Mouse (Mus musculus) kidney, adult 2 months (tissue): ENCODE data around the gene Trim37. TPM values are rescaled to one million over a fixed set of nuclear protein-coding genes. Genes with fewer than 3 reads are reported as not detected.
"Not testable (repeated sequence)": the region's sequence is repeated elsewhere in the genome, so short reads cannot be mapped to it uniquely, and the experiment has no call there.

ENCODE experiments used
- DNase-seq: peaks from one replicate; pipeline ENCODE4 v3.0.0; 2021
- H3K27ac ChIP-seq: fragments of 200-500 bp; 2 replicates; pipeline ENCODE4 v1.5.1; 2012; ENCODE audit warnings: low read depth, low read length, control low read depth, inconsistent platforms; ENCODE audit not compliant: insufficient read depth
- H3K27me3 ChIP-seq: fragments of 200-500 bp; replicated peaks from 2 replicates; pipeline ENCODE4 v1.6.1; 2012; ENCODE audit warnings: mild to moderate bottlenecking, moderate library complexity, low read length, inconsistent platforms; ENCODE audit not compliant: control insufficient read depth, insufficient read depth
- H3K36me3 ChIP-seq: fragments of 200-500 bp; 2 replicates; pipeline ENCODE4 v1.6.1; 2012; ENCODE audit warnings: mild to moderate bottlenecking, moderate library complexity, low read length, inconsistent platforms; ENCODE audit not compliant: control insufficient read depth, insufficient read depth
- H3K4me1 ChIP-seq: fragments of 200-500 bp; 2 replicates; pipeline ENCODE4 v1.6.1; 2011; ENCODE audit warnings: low read length; ENCODE audit not compliant: control insufficient read depth, insufficient read depth
- H3K4me3 ChIP-seq: fragments of 200-500 bp; 2 replicates; pipeline ENCODE4 v1.5.1; 2011; ENCODE audit warnings: mild to moderate bottlenecking, low read depth, low read length, control low read depth; ENCODE audit not compliant: insufficient read depth
- CTCF ChIP-seq: fragments of 200-500 bp; conservative IDR thresholded peaks from 2 replicates; pipeline ENCODE4 v1.5.1; 2011; ENCODE audit warnings: low read depth, mild to moderate bottlenecking, control low read depth, low read length, moderate library complexity, mixed read lengths; ENCODE audit not compliant: insufficient read depth, insufficient read length
- POLR2A ChIP-seq: fragments of 200-500 bp; IDR thresholded peaks from one replicate; pipeline ENCODE4 v1.6.1; 2011; ENCODE audit warnings: low read depth, low read length, control low read depth
- WGBS: fragments of 180-500 bp; shearing (Covaris S2); methylation state at CpG from one replicate; pipeline ENCODE4 v1.1.7; 2018; 5-methylcytosine and 5-hydroxymethylcytosine counted together
- polyA plus RNA-seq: library from polyadenylated mRNA; depleted of rRNA; stranded (reverse); fragments of >200 nt; gene quantifications from 2 replicates; pipeline ENCODE4 v1.2.3, GENCODE M21; 2012; rRNA removed

Gene Trim37
- polyA plus RNA-seq, 1 experiment, result 5.1 TPM

GRCm38 (mm10) chr11:87254149-87254548 lies 127.3 kb downstream of the Trim37 start:
- TF ChIP-seq POLR2A, result no peak
- no peak for TF ChIP-seq CTCF
- no peak overlapping the region for H3K27ac ChIP-seq
- 48% methylated on average over 5 of the region's 5 CpGs for WGBS
- no peaks in the 10 kb centered on the region for H3K36me3 ChIP-seq
- H3K27me3 ChIP-seq, result no peaks in the 10 kb centered on the region
- no peaks in the 10 kb centered on the region for H3K4me1 ChIP-seq
- DNase-seq, result no peak
- no peak overlapping the region for H3K4me3 ChIP-seq

DNA sequence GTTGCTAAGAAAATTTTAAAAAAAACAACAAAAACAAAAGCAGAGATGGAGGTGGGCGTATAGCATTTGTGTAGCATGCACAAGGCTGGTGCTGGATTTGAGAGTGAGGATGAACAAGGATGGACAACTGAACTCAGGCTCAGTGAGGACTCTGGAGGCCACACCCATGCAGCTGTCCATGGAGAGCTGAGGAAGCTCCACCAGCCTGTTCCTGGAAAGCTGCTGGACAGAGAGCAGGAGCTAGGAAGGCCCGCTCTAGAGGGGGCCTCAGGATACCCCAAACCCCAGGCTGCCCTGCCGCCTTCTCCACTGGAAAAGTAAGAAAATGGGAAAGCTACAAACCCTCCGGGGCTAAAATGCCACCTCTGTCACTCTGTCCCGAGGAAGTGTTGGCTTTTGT lies 130.4 kb downstream of the Trim37 start:
- Histone ChIP-seq H3K27me3 (no peaks in the 10 kb centered on the region), H3K4me3 (no peak overlapping the region), H3K36me3 (no peaks in the 10 kb centered on the region), H3K4me1 (no peaks in the 10 kb centered on the region), H3K27ac (no peak overlapping the region)
- DNase-seq, result no peak
- TF ChIP-seq CTCF, result no peak
- no peak for TF ChIP-seq POLR2A
- 95% methylated on average over 5 of the region's 5 CpGs for WGBS

DNA sequence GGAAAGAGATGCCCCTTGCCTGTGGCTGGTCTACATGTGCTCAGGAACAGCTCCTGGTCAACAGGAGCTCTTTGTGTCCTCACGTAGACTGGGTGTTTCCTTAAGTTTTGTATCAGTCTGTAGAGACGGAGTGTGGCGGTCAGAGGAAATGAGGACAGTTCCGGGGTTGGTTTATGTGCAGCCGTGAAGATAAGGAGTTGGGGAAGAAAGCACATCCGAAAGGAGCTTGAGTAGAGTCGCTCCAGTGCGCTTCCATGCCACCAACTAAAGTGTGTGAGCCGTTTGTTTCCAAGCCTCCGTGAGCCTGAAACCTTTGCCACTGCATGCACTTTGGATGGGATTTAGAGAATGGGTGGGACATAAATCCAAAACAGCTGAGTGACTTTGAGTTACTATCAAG lies 132.9 kb downstream of the Trim37 start:
- TF ChIP-seq POLR2A (no peak), CTCF (no peak)
- H3K27ac ChIP-seq, result no peak overlapping the region
- H3K36me3 ChIP-seq, result no peaks in the 10 kb centered on the region
- DNase-seq, result no peak
- H3K27me3 ChIP-seq, result no peaks in the 10 kb centered on the region
- no peak overlapping the region for H3K4me3 ChIP-seq
- no peaks in the 10 kb centered on the region for H3K4me1 ChIP-seq
- WGBS, result 60% methylated on average over 10 of the region's 10 CpGs

GRCm38 (mm10) chr11:87261705-87262104 lies 134.8 kb downstream of the Trim37 start:
- not testable (repeated sequence) for H3K27me3 ChIP-seq, DNase-seq, H3K4me1 ChIP-seq, H3K4me3 ChIP-seq, H3K36me3 ChIP-seq, H3K27ac ChIP-seq
- WGBS, result 75% methylated on average over 4 of the region's 4 CpGs

- Histone ChIP-seq H3K4me3 (no peak overlapping the region), H3K36me3 (no peaks in the 10 kb centered on the region), H3K27me3 (no peaks in the 10 kb centered on the region), H3K27ac (no peak overlapping the region), H3K4me1 (no peaks in the 10 kb centered on the region)
- DNase-seq, result no peak
- TF ChIP-seq CTCF (no peak), POLR2A (no peak)
- WGBS, result 22% methylated on average over 7 of the region's 7 CpGs
Measured at GRCm38 (mm10) chr11:87263946-87264345, 137.1 kb downstream of the Trim37 start.

DNA sequence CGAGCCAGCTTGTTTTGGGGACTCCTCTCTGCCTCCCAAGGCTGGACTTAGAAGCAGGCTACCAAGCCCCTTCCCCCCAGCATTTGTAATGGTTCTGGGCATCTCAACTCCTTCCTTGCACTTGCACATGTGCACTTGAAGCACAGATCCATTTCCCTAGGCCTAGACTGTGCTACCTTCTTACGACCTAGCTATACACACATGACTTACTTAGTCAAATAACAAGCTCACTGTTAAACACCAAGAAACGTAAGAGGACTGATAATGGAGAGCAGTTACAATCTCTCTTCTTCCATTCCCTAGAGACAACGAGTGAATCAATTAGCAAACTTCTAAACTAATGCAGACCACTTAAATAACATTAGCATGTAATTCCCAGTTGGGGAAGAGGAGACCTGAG lies 139.4 kb downstream of the Trim37 start:
- no peaks in the 10 kb centered on the region for H3K36me3 ChIP-seq
- no peak overlapping the region for H3K4me3 ChIP-seq
- H3K27me3 ChIP-seq, result no peaks in the 10 kb centered on the region
- H3K4me1 ChIP-seq, result no peaks in the 10 kb centered on the region; the same call in 1 of the 2 replicates
- TF ChIP-seq POLR2A (no peak), CTCF (no peak)
- no peak for DNase-seq
- 75% methylated on average over 4 of the region's 4 CpGs for WGBS
- no peak overlapping the region for H3K27ac ChIP-seq

DNA sequence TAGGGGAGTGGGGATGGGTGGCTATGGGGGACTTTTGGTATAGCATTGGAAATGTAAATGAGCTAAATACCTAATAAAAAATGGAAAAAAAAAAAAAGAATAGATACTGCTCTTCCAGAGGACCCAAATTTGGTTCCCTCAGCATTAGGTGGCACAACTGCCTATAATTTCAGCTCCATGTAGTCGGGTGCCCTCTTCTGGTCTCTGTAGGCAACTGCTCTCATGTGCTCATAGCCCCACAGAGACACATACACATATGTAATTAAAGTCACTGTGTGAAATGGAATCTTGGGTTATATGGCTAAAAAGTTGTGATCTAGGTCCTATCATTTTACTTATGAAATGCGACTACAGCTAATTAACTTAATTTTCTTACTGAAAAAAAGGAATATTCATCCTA lies 141.9 kb downstream of the Trim37 start:
- WGBS, result 94% methylated on average over 2 of the region's 2 CpGs
- Histone ChIP-seq H3K27ac (no peak overlapping the region), H3K36me3 (no peaks in the 10 kb centered on the region), H3K4me1 (no peaks in the 10 kb centered on the region; the same call in 1 of the 2 replicates), H3K4me3 (no peak overlapping the region), H3K27me3 (no peaks in the 10 kb centered on the region)
- no peak for TF ChIP-seq POLR2A
- TF ChIP-seq CTCF, result no peak
- DNase-seq, result no peak

Other genes with a start within 250 kb of the Trim37 start
- gene Ypel2, start 133.4 kb upstream of the Trim37 start, polyA plus RNA-seq, result 4.7 TPM in 2 replicates
- gene Gdpd1, start 53.0 kb upstream of the Trim37 start, polyA plus RNA-seq, result 1.3 and 1.7 TPM in 2 replicates
- gene Smg8, start 40.3 kb upstream of the Trim37 start, polyA plus RNA-seq, result 6.8 and 7.7 TPM in 2 replicates
- 0.08 and 0.17 TPM in 2 replicates for gene Prr11, start 18.4 kb upstream of the Trim37 start, polyA plus RNA-seq
- gene Ska2, start 17.8 kb upstream of the Trim37 start, polyA plus RNA-seq, result 3.7 and 5.1 TPM in 2 replicates
- 0.62 and 0.70 TPM in 2 replicates for gene Ppm1e, start 231.9 kb downstream of the Trim37 start, polyA plus RNA-seq